In genomic region chr15:89150041-89150390, GRCm38 (mm10) we compare ENCODE assay signal across 8 mouse cellular contexts. TPM values are rescaled to one million over a fixed set of nuclear protein-coding genes. Genes with fewer than 3 reads are reported as not detected.
DNase-seq lines count a peak whose midpoint lies in the region; ATAC-seq and TF ChIP-seq lines count a peak whose summit lies in the region.

No protein-coding gene starts in this region.

- H3K27me3 ChIP-seq in heart, embryonic 10.5 days (ENCODE audit: insufficient read depth, poor library complexity, severe bottlenecking): peaks cover 55% of the 10 kb centered on the region
- H3K27me3 ChIP-seq in liver, embryonic 13.5 days: peaks cover 60% of the 10 kb centered on the region

- peak overlapping the region; percentile 79 for H3K4me2 ChIP-seq in liver, embryonic 13.5 days

- no peaks in the 10 kb centered on the region for H3K9me3 ChIP-seq in heart, embryonic 10.5 days
- H3K9me3 ChIP-seq in liver, embryonic 13.5 days (replicated peaks): no peaks in the 10 kb centered on the region

- 2% methylated on average over 13 of the region's 13 CpGs for WGBS in heart, embryonic 10.5 days
- 2% methylated on average over 13 of the region's 13 CpGs for WGBS in liver, embryonic 13.5 days (ENCODE audit: insufficient replicate concordance)
- 20% methylated on average over 13 of the region's 13 CpGs for WGBS in olfactory bulb, adult 2 months

- ATAC-seq in liver, embryonic 13.5 days (ENCODE audit: low read depth): peak; percentile 6; the same call in 1 of the 2 replicates

- TF ChIP-seq CTCF in olfactory bulb, adult 2 months (IDR thresholded peaks at IDR 0.05; ENCODE audit: insufficient read depth, low read depth, low read length): no peak

- H3K27ac ChIP-seq in heart, embryonic 10.5 days: no peak overlapping the region
- no peak overlapping the region for H3K27ac ChIP-seq in liver, embryonic 13.5 days
- no peak overlapping the region for H3K27ac ChIP-seq in olfactory bulb, adult 2 months (ENCODE audit: insufficient read depth, low read depth, low read length)

- H3K4me3 ChIP-seq in heart, embryonic 10.5 days: peak overlapping the region; percentile 84
- peak overlapping the region; percentile 62 for H3K4me3 ChIP-seq in liver, embryonic 13.5 days (replicated peaks)
- H3K4me3 ChIP-seq in olfactory bulb, adult 2 months (ENCODE audit: insufficient read depth, low read depth, low read length): peak overlapping the region; percentile 27; the same call in 1 of the 2 replicates

- DNase-seq in heart, embryonic 10.5 days (ENCODE audit: low spot score): no peak
- no peak for DNase-seq in heart, adult 11 months
- peak; percentile 73 to 78 for DNase-seq in adrenal gland, postnatal 36 days
- peak; percentile 57 for DNase-seq in heart, postnatal 4 days
- peak; percentile 34 for DNase-seq in liver, embryonic 13.5 days
- no peak for DNase-seq in cerebellum, adult 9-10 months
- DNase-seq in layer of hippocampus, adult 18-20 months (ENCODE audit: low spot score in 2 of 2): no peak

- H3K4me1 ChIP-seq in heart, embryonic 10.5 days: peaks cover 40% of the 10 kb centered on the region
- peaks cover 30% of the 10 kb centered on the region for H3K4me1 ChIP-seq in liver, embryonic 13.5 days (replicated peaks)
- peaks cover 31% of the 10 kb centered on the region for H3K4me1 ChIP-seq in olfactory bulb, adult 2 months (ENCODE audit: control insufficient read depth, insufficient read depth, low read length)

- no peak overlapping the region for H3K9ac ChIP-seq in liver, embryonic 13.5 days

- no peak for TF ChIP-seq POLR2A in olfactory bulb, adult 2 months (IDR thresholded peaks at IDR 0.05; ENCODE audit: insufficient read depth, low read depth, low read length)

- peaks cover 18% of the 10 kb centered on the region for H3K36me3 ChIP-seq in heart, embryonic 10.5 days
- no peaks in the 10 kb centered on the region for H3K36me3 ChIP-seq in liver, embryonic 13.5 days

RNA-seq across cellular contexts. Expression of gene Mapk11, which starts 0.6 kb away (rescaled TPM):
- polyA plus RNA-seq in heart, embryonic 10.5 days (2016; fragmentation: Nextera tagmentation; extraction: Ambion mirVana): 4.2 and 4.8 TPM in 2 replicates
- 1 to 10 TPM; 2.5 to 3.7 TPM for total RNA-seq in adrenal gland, postnatal 36 days (2021)
- 1 to 10 TPM; 4.1 to 5.4 TPM for total RNA-seq in heart, postnatal 4 days (2021)
- polyA plus RNA-seq in liver, embryonic 13.5 days (2015; fragmentation: Nextera tagmentation; extraction: Ambion mirVana): 0.76 and 0.78 TPM in 2 replicates
- polyA plus RNA-seq in olfactory bulb, adult 2 months (2012; ENCODE audit: insufficient read depth, insufficient read length, low replicate concordance, missing spikeins): not detected in 2 replicates
- 10 to 100 TPM; 19.2 to 21.2 TPM for total RNA-seq in layer of hippocampus, adult 18-20 months (2021)

RNA-seq across cellular contexts. Expression of gene Mapk12, which starts 9.5 kb away (rescaled TPM):
- 25.4 and 26.4 TPM in 2 replicates for polyA plus RNA-seq in heart, embryonic 10.5 days (2016; fragmentation: Nextera tagmentation; extraction: Ambion mirVana)
- total RNA-seq in adrenal gland, postnatal 36 days (2021): 10 to 100 TPM in 1 of 2 experiments, 1 to 10 TPM in 1; 8.8 to 10.6 TPM
- total RNA-seq in heart, postnatal 4 days (2021): 10 to 100 TPM; 28.8 to 28.9 TPM
- polyA plus RNA-seq in liver, embryonic 13.5 days (2015; fragmentation: Nextera tagmentation; extraction: Ambion mirVana): 1.5 and 1.7 TPM in 2 replicates
- not detected in 2 replicates for polyA plus RNA-seq in olfactory bulb, adult 2 months (2012; ENCODE audit: insufficient read depth, insufficient read length, low replicate concordance, missing spikeins)
- 1 to 10 TPM; 4.8 to 5.4 TPM for total RNA-seq in layer of hippocampus, adult 18-20 months (2021)

RNA-seq across cellular contexts. Expression of gene Hdac10, which starts 21.5 kb away (rescaled TPM):
- 18.5 and 19.0 TPM in 2 replicates for polyA plus RNA-seq in heart, embryonic 10.5 days (2016; fragmentation: Nextera tagmentation; extraction: Ambion mirVana)
- total RNA-seq in adrenal gland, postnatal 36 days (2021): 10 to 100 TPM in 1 of 2 experiments, 1 to 10 TPM in 1; 9.9 to 14.3 TPM
- 1 to 10 TPM; 9.0 to 9.5 TPM for total RNA-seq in heart, postnatal 4 days (2021)
- 10.2 TPM in 2 replicates for polyA plus RNA-seq in liver, embryonic 13.5 days (2015; fragmentation: Nextera tagmentation; extraction: Ambion mirVana)
- not detected in 2 replicates for polyA plus RNA-seq in olfactory bulb, adult 2 months (2012; ENCODE audit: insufficient read depth, insufficient read length, low replicate concordance, missing spikeins)
- total RNA-seq in layer of hippocampus, adult 18-20 months (2021): 10 to 100 TPM; 12.4 to 12.5 TPM

RNA-seq across cellular contexts. Expression of gene Tubgcp6, which starts 27.1 kb away (rescaled TPM):
- polyA plus RNA-seq in heart, embryonic 10.5 days (2016; fragmentation: Nextera tagmentation; extraction: Ambion mirVana): 15.4 and 17.1 TPM in 2 replicates
- 10 to 100 TPM; 13.4 to 16.4 TPM for total RNA-seq in adrenal gland, postnatal 36 days (2021)
- 10 to 100 TPM; 15.9 to 16.1 TPM for total RNA-seq in heart, postnatal 4 days (2021)
- 6.5 and 6.7 TPM in 2 replicates for polyA plus RNA-seq in liver, embryonic 13.5 days (2015; fragmentation: Nextera tagmentation; extraction: Ambion mirVana)
- polyA plus RNA-seq in olfactory bulb, adult 2 months (2012; ENCODE audit: insufficient read depth, insufficient read length, low replicate concordance, missing spikeins): 77.8 TPM in 1 of 2 replicates, not detected in the other
- total RNA-seq in layer of hippocampus, adult 18-20 months (2021): 10 to 100 TPM; 29.5 to 30.4 TPM

RNA-seq across cellular contexts. Expression of gene Plxnb2, which starts 30.6 kb away (rescaled TPM):
- 106 and 117 TPM in 2 replicates for polyA plus RNA-seq in heart, embryonic 10.5 days (2016; fragmentation: Nextera tagmentation; extraction: Ambion mirVana)
- total RNA-seq in adrenal gland, postnatal 36 days (2021): 100 to 1,000 TPM; 110 to 130 TPM
- 100 to 1,000 TPM; 132 to 137 TPM for total RNA-seq in heart, postnatal 4 days (2021)
- polyA plus RNA-seq in liver, embryonic 13.5 days (2015; fragmentation: Nextera tagmentation; extraction: Ambion mirVana): 20.2 and 21.2 TPM in 2 replicates
- polyA plus RNA-seq in olfactory bulb, adult 2 months (2012; ENCODE audit: insufficient read depth, insufficient read length, low replicate concordance, missing spikeins): 46.6 TPM in 1 of 2 replicates, not detected in the other
- 10 to 100 TPM; 46.4 to 55.0 TPM for total RNA-seq in layer of hippocampus, adult 18-20 months (2021)

Comparison
In these comparisons a context has a peak if more than half of its experiments do, and no peak if none do; other contexts are left out.
1. DNase-seq: peak in adrenal gland, postnatal 36 days (2 of 2), heart, postnatal 4 days (single experiment) and liver, embryonic 13.5 days (single experiment); none in heart, embryonic 10.5 days (single experiment), heart, adult 11 months (single experiment), cerebellum, adult 9-10 months (single experiment) and layer of hippocampus, adult 18-20 months (0 of 2).
2. H3K4me3 ChIP-seq: peak in every context shown above with its lines; median percentile 84 in heart, embryonic 10.5 days; 62 in liver, embryonic 13.5 days; 27 in olfactory bulb, adult 2 months.